Mouse (Mus musculus) urinary bladder, postnatal 36 days (tissue): ENCODE measurements around the gene AC124502.3.
"Not testable (repeated sequence)": the region's sequence is repeated elsewhere in the genome, so short reads cannot be mapped to it uniquely, and the experiment has no call there.

Source experiments
- DNase-seq, 2 experiments: peaks; one replicate each; pipeline ENCODE4 v3.0.0; 2022; ENCODE audit warnings: low spot score in 2 of 2, mixed read lengths in 1 of 2

The AC124502.3 gene

GRCm38 (mm10) chr19:5083961-5084833 is 45.5 kb downstream of the AC124502.3 start:
- no peak for DNase-seq

GRCm38 (mm10) chr19:5084834-5085144 is 46.1 kb downstream of the AC124502.3 start:
- no peak for DNase-seq

GRCm38 (mm10) chr19:5085145-5085863 is 46.6 kb downstream of the AC124502.3 start, which contains the start of gene Tmem151a:
Tmem151a (minus strand) TSS chr19:5085531.
- DNase-seq = peak; percentile 45 to 52

GRCm38 (mm10) chr19:5086533-5086932 is 47.8 kb downstream of the AC124502.3 start:
- DNase-seq = not testable (repeated sequence)

GRCm38 (mm10) chr19:5087884-5088728 is 49.4 kb downstream of the AC124502.3 start, which contains the start of gene Yif1a:
Yif1a (plus strand) TSS chr19:5088538.
- DNase-seq = peak; percentile 87 to 91

- no peak for DNase-seq
Measured at GRCm38 (mm10) chr19:5089324-5089723, 50.6 kb downstream of the AC124502.3 start.

GRCm38 (mm10) chr19:5092083-5092482 is 53.4 kb downstream of the AC124502.3 start:
- DNase-seq = no peak

- no peak for DNase-seq
Measured at GRCm38 (mm10) chr19:5093481-5094242, 55.0 kb downstream of the AC124502.3 start.

GRCm38 (mm10) chr19:5094243-5094632 is 55.5 kb downstream of the AC124502.3 start:
- DNase-seq = peak; percentile 83 to 87

- DNase-seq = no peak
Measured at GRCm38 (mm10) chr19:5094746-5095417, 56.2 kb downstream of the AC124502.3 start.

GRCm38 (mm10) chr19:5095887-5096474 is 57.3 kb downstream of the AC124502.3 start:
- DNase-seq = no peak

- no peak for DNase-seq
Measured at GRCm38 (mm10) chr19:5097521-5098362, 59.1 kb downstream of the AC124502.3 start.

- DNase-seq = peak; percentile 38 to 41
Measured at GRCm38 (mm10) chr19:5098363-5099143, 59.9 kb downstream of the AC124502.3 start, which contains the start of gene Cnih2. Cnih2 (minus strand) TSS chr19:5098521.
